ENCODE assay signal across 12 mouse cellular contexts in genomic region chr1:86263564-86264339, GRCm38 (mm10). TPM values are rescaled to one million over a fixed set of nuclear protein-coding genes. Genes with fewer than 3 reads are reported as not detected.
DNase-seq lines count a peak whose midpoint lies in the region; ATAC-seq and TF ChIP-seq lines count a peak whose summit lies in the region.
"Had no signal": no experiment of that assay in that cellular context is flagged by ENCODE, and none has a peak within 500 bp of the region (broad histone marks: within the 10 kb centered on the region; RNA-seq: fewer than 3 reads in every experiment).

No protein-coding gene starts in this region.

- H3K4me2 ChIP-seq in liver, embryonic 16.5 days (ENCODE audit: low read depth, low read length): 0 out of 2 replicates have a peak overlapping the region, but pooled peaks have one; percentile 15
- H3K4me2 ChIP-seq in myocyte (ENCODE audit: low read depth): peak overlapping the region; percentile 58
- H3K4me2 ChIP-seq in hindbrain, postnatal 0 days (ENCODE audit: low read depth, low read length): no peak overlapping the region
- no peak overlapping the region for H3K4me2 ChIP-seq in forebrain, embryonic 13.5 days
- H3K4me2 ChIP-seq: midbrain, embryonic 13.5 days had no signal

- peak; percentile 24 for DNase-seq in 3T3-L1 (ENCODE audit: low read depth, low spot score)
- DNase-seq in G1E (ENCODE audit: low spot score): peak; percentile 43
- DNase-seq in left cerebral cortex, postnatal 25 days (ENCODE audit: low spot score in 2 of 2): no peak
- DNase-seq in hindbrain, postnatal 0 days (ENCODE audit: low spot score): no peak
- no peak for DNase-seq in urinary bladder, postnatal 10 days (ENCODE audit: low spot score)
- DNase-seq: cerebellum, adult 11 months; gastrocnemius, postnatal 25 days had no signal

- no peaks in the 10 kb centered on the region for H3K9me3 ChIP-seq in G1E (replicated peaks)
- no peaks in the 10 kb centered on the region for H3K9me3 ChIP-seq in liver, embryonic 16.5 days (replicated peaks; ENCODE audit: control insufficient read depth, low read length)
- no peaks in the 10 kb centered on the region for H3K9me3 ChIP-seq in hindbrain, postnatal 0 days (ENCODE audit: low read length)
- H3K9me3 ChIP-seq in forebrain, embryonic 13.5 days (replicated peaks): no peaks in the 10 kb centered on the region
- H3K9me3 ChIP-seq: midbrain, embryonic 13.5 days had no signal

- no peak for TF ChIP-seq POLR2A in myocyte (IDR thresholded peaks at IDR 0.05; ENCODE audit: insufficient read length, low read depth)

- H3K79me2 ChIP-seq in myocyte (ENCODE audit: control insufficient read depth, insufficient read depth): no peaks in the 10 kb centered on the region

- TF ChIP-seq CTCF in G1E (IDR thresholded peaks at IDR 0.05; ENCODE audit: low read depth, low read length): no peak
- TF ChIP-seq CTCF in hindbrain, postnatal 0 days (IDR thresholded peaks at IDR 0.05; ENCODE audit: low read depth): no peak

- ATAC-seq in G1E (ENCODE audit: extremely low read depth, insufficient number of reproducible peaks, low FRiP score, poor library complexity, severe bottlenecking): peak; percentile 76
- peak; percentile 53 for ATAC-seq in liver, embryonic 16.5 days (ENCODE audit: low read depth)
- no peak for ATAC-seq in hindbrain, postnatal 0 days
- no peak for ATAC-seq in forebrain, embryonic 13.5 days
- ATAC-seq: midbrain, embryonic 13.5 days had no signal

- H3ac ChIP-seq in myocyte (ENCODE audit: control insufficient read depth, insufficient read length): no peak overlapping the region

- H3K27me3 ChIP-seq in G1E (ENCODE audit: insufficient read depth, low read length) (peaks cover 7% of the 10 kb centered on the region; the same call in 1 of the 2 replicates), myocyte (ENCODE audit: control insufficient read depth, insufficient read depth, insufficient read length) (no peaks in the 10 kb centered on the region)
- no peaks in the 10 kb centered on the region for H3K27me3 ChIP-seq in liver, embryonic 16.5 days (ENCODE audit: control insufficient read depth, insufficient read depth, low read depth, low read length)
- no peaks in the 10 kb centered on the region for H3K27me3 ChIP-seq in hindbrain, postnatal 0 days (ENCODE audit: insufficient read depth, low read length)
- no peaks in the 10 kb centered on the region for H3K27me3 ChIP-seq in forebrain, embryonic 13.5 days
- H3K27me3 ChIP-seq: midbrain, embryonic 13.5 days had no signal

- peak overlapping the region; percentile 54; the same call in 1 of the 2 replicates for H3K27ac ChIP-seq in liver, embryonic 16.5 days (ENCODE audit: low read length)
- no peak overlapping the region for H3K27ac ChIP-seq in hindbrain, postnatal 0 days
- no peak overlapping the region for H3K27ac ChIP-seq in forebrain, embryonic 13.5 days
- H3K27ac ChIP-seq: kidney, postnatal 0 days; midbrain, embryonic 13.5 days had no signal

- H3K9ac ChIP-seq in liver, embryonic 16.5 days (ENCODE audit: low read depth, low read length): no peak overlapping the region
- no peak overlapping the region for H3K9ac ChIP-seq in hindbrain, postnatal 0 days (replicated peaks; ENCODE audit: low read length)
- no peak overlapping the region for H3K9ac ChIP-seq in forebrain, embryonic 13.5 days
- H3K9ac ChIP-seq: midbrain, embryonic 13.5 days had no signal

- WGBS in liver, embryonic 16.5 days (ENCODE audit: insufficient replicate concordance): 21% methylated on average over 7 of the region's 7 CpGs
- 54% methylated on average over 7 of the region's 7 CpGs for WGBS in hindbrain, postnatal 0 days
- 67% methylated on average over 7 of the region's 7 CpGs for WGBS in forebrain, embryonic 13.5 days

- H3K4me3 ChIP-seq in G1E (ENCODE audit: low read depth, low read length): peak overlapping the region; percentile 52; the same call in 1 of the 2 replicates
- no peak overlapping the region for H3K4me3 ChIP-seq in liver, embryonic 16.5 days (ENCODE audit: low read depth, low read length)
- H3K4me3 ChIP-seq in myocyte: no peak overlapping the region
- no peak overlapping the region for H3K4me3 ChIP-seq in hindbrain, postnatal 0 days (ENCODE audit: low read length)
- H3K4me3 ChIP-seq in forebrain, embryonic 13.5 days: no peak overlapping the region
- H3K4me3 ChIP-seq: midbrain, embryonic 13.5 days had no signal

- peaks cover 51% of the 10 kb centered on the region for H3K4me1 ChIP-seq in G1E (ENCODE audit: insufficient read depth, low read depth, low read length)
- peaks cover 19% of the 10 kb centered on the region for H3K4me1 ChIP-seq in liver, embryonic 16.5 days (ENCODE audit: control insufficient read depth, low read depth, low read length)
- H3K4me1 ChIP-seq in hindbrain, postnatal 0 days (ENCODE audit: insufficient read depth, low read length): no peaks in the 10 kb centered on the region
- no peaks in the 10 kb centered on the region for H3K4me1 ChIP-seq in forebrain, embryonic 13.5 days
- H3K4me1 ChIP-seq: midbrain, embryonic 13.5 days had no signal

- intact Hi-C loops in left cerebral cortex, postnatal 25 days (cut with DNase I): no loop called here

- H3K36me3 ChIP-seq in G1E (replicated peaks): no peaks in the 10 kb centered on the region
- no peaks in the 10 kb centered on the region for H3K36me3 ChIP-seq in liver, embryonic 16.5 days (ENCODE audit: control insufficient read depth, insufficient read depth)
- no peaks in the 10 kb centered on the region for H3K36me3 ChIP-seq in myocyte (ENCODE audit: control insufficient read depth, insufficient read depth)
- H3K36me3 ChIP-seq in hindbrain, postnatal 0 days (ENCODE audit: insufficient read depth, low read length): no peaks in the 10 kb centered on the region
- H3K36me3 ChIP-seq in forebrain, embryonic 13.5 days (ENCODE audit: poor library complexity, severe bottlenecking): no peaks in the 10 kb centered on the region
- H3K36me3 ChIP-seq: midbrain, embryonic 13.5 days had no signal

TF ChIP-seq in myocyte, 11 proteins besides CTCF, POLR2A, EP300 and RAD21:
- no peak for TF ChIP-seq TCF12 (IDR thresholded peaks at IDR 0.05; ENCODE audit: insufficient read depth, poor library complexity, severe bottlenecking)
- TF ChIP-seq MYOG (IDR thresholded peaks at IDR 0.05; ENCODE audit: control insufficient read depth in 1 of 3, insufficient read depth in 1 of 3, insufficient read length in 2 of 3, low read depth in 2 of 3): peak in 1 of 3 experiments; percentile 29
- TF ChIP-seq E2F4 (IDR thresholded peaks at IDR 0.05; ENCODE audit: insufficient read depth): no peak
- no peak for TF ChIP-seq TCF3 (IDR thresholded peaks at IDR 0.05; ENCODE audit: insufficient read length, low read depth)
- peak in 1 of 3 experiments; percentile 32 for TF ChIP-seq MYOD1 (IDR thresholded peaks at IDR 0.05; ENCODE audit: control insufficient read depth in 1 of 3, insufficient read length in 2 of 3, low read depth in 2 of 3)
- TF ChIP-seq POLR2AphosphoS2 (IDR thresholded peaks at IDR 0.05; ENCODE audit: insufficient read length, low read depth): no peak
TF ChIP-seq in myocyte: peak in this region for 2.

RNA-seq across cellular contexts. Expression of gene B3gnt7, which starts 38.9 kb away (rescaled TPM):
- total RNA-seq in G1E (2014; fragmentation: Nextera tagmentation): not detected in 2 replicates
- total RNA-seq in G1E (2017): 0.12 and 0.16 TPM in 2 replicates
- polyA plus RNA-seq in G1E (2012): 0.02 TPM in 1 of 2 replicates, not detected in the other
- 0.65 and 0.68 TPM in 2 replicates for polyA plus RNA-seq in liver, embryonic 16.5 days (2015; fragmentation: Nextera tagmentation; extraction: Ambion mirVana)
- polyA plus RNA-seq in myocyte (2012; fragmentation: generic; extraction: Trizol): not detected
- total RNA-seq in left cerebral cortex, postnatal 25 days (2021): 1 to 10 TPM; 1.2 to 1.4 TPM
- total RNA-seq in hindbrain, postnatal 0 days (2014; rRNA removed): 12.6 and 14.1 TPM in 2 replicates
- polyA plus RNA-seq in hindbrain, postnatal 0 days (2015; fragmentation: Nextera tagmentation; extraction: Ambion mirVana): 8.7 and 9.2 TPM in 2 replicates
- polyA plus RNA-seq in forebrain, embryonic 13.5 days (2015; fragmentation: Nextera tagmentation; extraction: Ambion mirVana): 1.5 and 2.1 TPM in 2 replicates
- total RNA-seq: gastrocnemius, postnatal 25 days had no signal

Comparison
In these comparisons a context has a peak if more than half of its experiments do, and no peak if none do; other contexts are left out.
1. DNase-seq: peak in 3T3-L1 (single experiment) and G1E (single experiment); none in left cerebral cortex, postnatal 25 days (0 of 2), hindbrain, postnatal 0 days (single experiment) and urinary bladder, postnatal 10 days (single experiment).
2. ATAC-seq: peak in G1E (single experiment) and liver, embryonic 16.5 days (single experiment); none in hindbrain, postnatal 0 days (single experiment) and forebrain, embryonic 13.5 days (single experiment).
3. H3K4me2 ChIP-seq: peak in liver, embryonic 16.5 days (single experiment) and myocyte (single experiment); none in hindbrain, postnatal 0 days (single experiment) and forebrain, embryonic 13.5 days (single experiment).